Mouse (Mus musculus): Measurements from ENCODE around the gene Ada.
A peak's percentile ranks its signal among the peaks of the same experiment; 100 is the strongest.

The Ada gene

DNA sequence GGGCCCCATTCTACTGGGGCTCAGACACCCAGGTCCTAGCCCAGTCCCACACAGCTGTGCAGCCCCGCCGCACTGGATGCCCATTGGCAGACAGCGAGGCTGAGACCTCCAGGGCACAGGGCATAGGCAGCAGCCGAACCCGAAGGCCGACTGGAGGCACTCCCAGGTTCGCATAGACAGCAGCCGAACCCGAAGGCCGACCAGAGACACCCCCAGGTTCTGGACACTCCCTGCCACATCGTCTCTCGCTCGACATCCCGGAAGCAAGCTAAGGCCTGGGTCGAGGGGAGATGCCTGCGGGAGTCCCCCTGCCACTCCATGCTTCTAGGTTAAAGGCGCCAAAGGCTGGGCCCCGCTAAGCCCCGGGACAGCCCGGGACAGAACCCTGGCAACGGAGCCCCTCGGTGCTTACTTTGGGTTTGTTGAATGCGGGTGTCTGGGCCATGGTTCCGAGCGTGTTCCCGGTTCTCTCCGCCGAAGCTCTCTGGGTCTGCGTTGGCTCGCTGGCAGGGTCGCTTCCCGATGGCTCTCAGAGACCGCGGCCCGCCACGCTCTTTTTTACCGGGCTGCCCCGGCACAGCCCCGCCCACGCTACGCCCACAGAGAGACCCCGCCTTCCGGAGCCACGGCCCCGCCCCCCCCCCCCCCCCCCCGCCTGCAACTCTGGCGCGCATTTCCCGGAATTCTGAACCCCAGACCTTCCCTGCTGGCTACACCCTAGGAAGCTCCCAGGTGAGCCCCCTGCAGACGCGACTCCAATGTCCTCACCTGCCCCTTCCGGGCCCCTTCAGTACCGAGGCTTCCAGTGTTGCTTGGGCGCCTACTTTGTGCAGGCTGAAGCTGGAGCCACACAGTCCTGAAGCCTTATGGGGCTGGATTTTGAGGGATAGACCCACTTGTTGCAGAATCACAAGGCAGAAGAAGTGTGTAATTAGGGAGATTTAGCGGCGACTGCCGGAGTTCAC, at the start of gene Ada:
Ada (minus strand) TSS at position 593 of the 965 bp plus-strand sequence.
- DNase-seq (ENCODE audit: low spot score): no peak

DNA sequence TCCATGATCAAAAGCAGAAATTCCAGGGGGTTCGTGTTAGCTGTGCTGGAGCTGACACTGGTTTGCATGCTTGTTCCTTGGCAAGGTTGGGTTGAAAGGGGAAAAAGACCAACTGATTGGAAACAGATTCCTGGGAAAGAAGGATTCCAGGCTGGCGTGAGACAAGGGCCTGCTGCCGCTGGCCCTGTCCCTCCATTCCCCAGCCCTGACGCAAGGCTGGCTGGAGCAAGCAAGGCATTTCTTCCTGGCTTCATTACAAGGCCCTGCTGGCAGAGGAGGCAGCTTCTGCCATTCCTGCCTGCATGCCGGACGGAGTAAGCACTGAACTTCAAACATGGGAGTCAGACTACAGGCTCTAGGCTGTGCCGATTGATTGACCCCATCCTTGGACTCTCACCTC, 48.4 kb upstream of the Ada start:
- peak; percentile 35 for DNase-seq (ENCODE audit: low spot score)

DNA sequence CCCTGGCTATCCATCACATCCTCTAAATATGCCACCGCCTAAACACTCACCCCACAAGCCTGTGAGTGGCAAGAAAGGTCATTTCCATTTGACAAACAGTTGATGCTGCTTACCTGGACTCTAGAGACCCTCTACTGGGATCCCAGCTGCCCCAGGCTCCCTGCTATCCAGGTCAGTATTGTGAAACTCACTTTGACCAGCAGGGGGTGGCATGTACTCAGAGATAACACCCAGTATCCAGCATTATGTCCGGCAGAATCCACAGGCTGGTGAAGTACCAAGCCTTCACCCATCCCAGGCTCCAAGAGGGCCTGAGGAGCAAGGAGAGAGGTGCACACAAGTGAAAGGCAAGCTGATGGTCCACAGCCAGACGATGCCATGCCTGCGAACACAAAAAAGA, 38.4 kb upstream of the Ada start:
- DNase-seq (ENCODE audit: low spot score): peak; percentile 37

DNA sequence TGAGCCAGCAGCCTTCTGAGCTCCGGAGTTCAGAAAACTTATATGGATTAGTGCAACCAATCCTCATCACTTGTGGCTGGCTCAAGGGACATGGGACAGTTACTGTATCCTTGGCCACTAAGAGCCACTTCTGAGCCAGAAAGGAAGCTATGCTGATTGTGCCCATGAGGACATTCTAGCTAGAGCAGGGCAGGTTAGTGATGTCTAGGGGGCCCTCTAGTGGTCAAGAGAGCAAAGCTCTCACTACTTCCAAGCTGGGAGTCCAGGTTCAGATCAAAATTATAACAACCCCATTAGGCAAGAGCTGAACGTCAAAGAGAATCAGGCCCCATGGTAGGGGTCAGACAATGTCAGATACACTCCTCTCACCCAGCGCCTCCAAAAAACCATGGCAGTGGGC, 37.7 kb upstream of the Ada start:
- DNase-seq (ENCODE audit: low spot score): no peak

DNA sequence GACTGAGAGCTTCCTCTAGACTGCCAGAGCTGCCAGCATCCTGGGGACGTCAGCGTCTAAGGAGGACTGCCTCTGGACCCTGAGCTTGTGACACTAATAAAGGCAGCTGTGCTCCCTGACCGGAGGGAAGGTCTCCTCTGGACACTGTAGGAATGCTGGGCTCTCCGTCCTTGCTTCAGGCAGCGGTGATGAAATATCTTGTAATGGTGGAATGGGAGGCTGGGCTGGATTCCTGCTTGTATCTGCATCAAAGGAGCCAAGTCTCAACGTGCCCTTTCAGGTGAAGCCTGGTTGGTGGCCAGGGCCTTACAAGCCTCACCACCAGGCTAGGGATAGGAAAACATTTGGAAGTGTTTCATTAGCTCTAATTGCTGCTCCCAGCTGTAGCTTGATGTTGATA, 37.0 kb upstream of the Ada start:
- no peak for DNase-seq (ENCODE audit: low spot score)

DNA sequence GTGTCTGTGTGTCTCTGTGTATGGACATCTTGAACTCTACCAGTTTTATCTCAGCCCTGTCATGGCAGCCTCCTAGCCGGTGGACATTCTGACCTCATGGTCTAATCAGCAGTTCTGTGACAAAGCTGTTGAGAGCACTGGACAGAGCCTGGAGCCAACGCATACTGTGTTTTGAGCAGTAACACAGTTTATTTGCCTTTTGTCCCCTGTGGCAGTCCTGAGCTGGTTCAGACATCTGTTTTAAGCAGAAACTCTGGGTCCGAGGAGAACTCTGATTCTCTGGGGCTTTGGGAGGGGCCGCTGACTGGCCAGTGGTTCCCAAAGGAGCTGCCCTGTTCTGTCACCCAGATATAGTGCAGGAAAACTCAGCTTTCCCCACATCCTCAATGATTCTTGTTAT, 33.9 kb upstream of the Ada start:
- no peak for DNase-seq (ENCODE audit: low spot score)

DNA sequence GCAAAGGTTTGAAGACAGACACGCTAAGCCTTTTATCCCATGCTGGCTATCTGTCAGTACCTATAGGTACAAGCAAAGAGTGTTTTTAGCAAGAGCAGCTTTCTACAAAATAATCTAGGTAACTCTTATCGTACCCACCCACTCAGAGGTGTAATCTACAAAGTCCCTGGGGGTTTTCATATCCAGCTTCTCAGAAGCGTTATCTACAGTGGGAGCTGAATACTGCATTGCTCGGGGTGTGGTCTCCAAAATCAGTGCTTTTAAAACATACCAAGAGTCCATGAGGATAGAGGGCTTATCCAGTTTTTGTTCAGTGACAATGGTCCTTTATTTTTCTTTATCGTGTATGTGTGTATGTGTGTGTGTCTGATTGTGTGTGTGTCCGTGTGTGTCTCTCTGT, 33.3 kb upstream of the Ada start:
- no peak for DNase-seq (ENCODE audit: low spot score)

DNA sequence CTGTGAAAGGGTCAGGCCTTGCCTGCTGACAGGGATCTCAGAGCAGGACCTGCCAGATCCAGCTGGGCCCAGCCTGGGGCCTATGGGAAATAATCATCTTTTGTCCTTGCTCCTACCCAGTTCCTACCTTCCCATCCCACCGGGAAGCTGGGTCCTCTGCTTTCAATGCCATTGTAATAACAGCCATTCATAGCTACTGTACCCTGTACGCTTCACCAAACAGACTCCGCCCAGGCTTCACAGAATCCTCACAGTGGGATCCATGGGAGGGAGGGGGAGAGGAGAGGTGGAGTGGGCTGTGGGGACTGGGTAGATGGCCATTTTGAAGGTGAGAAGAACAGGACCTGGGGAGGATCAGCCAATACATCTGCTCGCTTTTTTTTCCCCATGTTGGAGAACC, 28.9 kb upstream of the Ada start:
- DNase-seq (ENCODE audit: low spot score): no peak

DNA sequence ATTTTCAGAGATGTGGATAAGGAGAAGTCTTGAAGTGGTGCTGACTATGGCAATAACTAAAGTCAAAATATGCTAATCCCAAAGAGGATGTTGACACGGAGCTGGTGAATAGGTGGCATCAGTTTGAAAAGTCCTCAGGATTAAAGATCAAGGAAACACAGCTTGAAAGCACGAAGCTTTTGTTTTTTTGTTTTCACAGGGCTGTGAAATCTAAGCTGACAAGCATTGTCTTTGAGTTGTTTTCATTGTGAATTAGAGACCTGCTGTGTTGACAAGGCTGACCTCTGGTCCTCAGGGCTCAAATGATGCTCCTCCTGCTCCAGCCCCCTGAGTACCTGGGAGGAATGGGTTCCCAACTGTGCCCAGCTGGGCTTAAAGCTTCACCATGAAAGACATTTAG, 27.0 kb upstream of the Ada start:
- no peak for DNase-seq (ENCODE audit: low spot score)

DNA sequence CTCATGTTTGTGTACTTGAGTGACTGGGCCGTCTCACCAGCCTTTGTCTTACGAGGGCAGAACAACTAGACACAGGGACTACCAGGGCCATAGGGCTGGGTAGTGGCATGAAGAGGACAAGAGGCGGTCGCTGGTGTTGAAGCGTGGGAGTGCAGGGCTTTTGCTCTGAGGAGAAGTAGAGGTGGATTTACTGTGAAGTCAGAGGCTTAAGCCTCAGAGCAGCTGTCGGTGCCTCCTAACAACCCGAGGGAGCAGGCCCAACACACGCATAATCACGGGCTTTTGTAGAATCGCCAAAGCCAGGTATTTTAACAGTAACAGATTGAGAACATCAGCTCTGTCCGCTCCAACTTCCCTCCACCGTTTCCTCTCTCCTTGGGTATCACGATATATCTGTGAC, 26.6 kb upstream of the Ada start:
- DNase-seq (ENCODE audit: low spot score): no peak

DNA sequence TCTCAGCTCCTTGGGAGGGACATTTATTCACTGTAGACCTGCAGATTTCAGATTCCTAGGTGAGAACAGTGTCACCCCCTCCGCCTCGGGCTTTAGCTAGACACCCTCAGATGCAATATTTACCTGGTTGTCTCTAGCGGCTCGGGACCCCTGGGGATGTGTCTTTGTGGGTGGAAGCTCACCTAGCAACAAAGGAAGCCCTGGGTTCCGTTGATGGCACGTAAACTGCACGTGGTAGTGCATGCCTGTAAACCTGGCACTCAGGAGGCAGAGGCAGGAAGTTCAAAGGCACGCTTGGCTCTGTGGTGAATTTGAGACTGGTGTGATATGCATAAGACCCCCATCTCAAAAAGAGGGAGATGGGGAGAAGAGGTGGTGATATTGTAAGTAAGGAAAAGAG, 20.7 kb upstream of the Ada start:
- DNase-seq (ENCODE audit: low spot score): no peak

DNA sequence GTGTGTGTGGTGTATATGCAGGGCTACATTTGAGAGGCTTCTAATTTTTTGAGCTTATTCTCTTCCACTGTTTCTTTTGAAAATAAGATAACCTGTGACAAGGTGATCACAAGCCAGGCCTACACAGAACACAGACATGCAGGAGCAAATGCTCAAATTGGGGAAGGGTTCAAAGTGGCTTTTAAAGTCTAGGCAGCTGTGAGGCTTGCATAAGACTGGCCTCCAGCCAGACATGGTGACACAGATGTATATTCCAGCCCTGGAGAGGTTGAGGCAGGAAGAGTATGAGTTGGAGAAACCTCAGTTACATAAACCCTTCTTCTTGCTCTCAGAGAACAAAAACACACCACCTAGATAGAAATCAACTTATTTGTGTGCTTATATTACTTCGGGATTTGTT, 16.9 kb upstream of the Ada start:
- no peak for DNase-seq (ENCODE audit: low spot score)

DNA sequence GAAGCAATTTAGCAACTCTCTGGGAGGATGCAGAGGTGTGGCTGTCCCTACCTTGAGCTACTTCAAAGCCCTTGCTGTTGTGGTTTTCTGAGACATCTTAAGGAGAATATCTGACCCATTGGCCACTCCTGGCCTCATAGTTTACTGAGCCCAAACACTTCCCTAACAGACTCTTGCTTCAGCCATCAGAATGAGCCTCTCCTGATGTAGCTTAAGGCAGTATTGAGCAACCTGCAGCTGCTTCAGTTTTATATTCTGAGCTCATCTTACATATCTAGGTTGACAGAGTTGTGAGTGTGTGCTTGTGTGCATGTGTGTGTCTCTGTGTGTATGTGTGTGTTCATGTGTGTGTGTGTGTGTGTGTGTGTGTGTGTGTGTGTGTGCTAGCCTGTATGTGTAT, 16.2 kb upstream of the Ada start:
- no peak for DNase-seq (ENCODE audit: low spot score)

DNA sequence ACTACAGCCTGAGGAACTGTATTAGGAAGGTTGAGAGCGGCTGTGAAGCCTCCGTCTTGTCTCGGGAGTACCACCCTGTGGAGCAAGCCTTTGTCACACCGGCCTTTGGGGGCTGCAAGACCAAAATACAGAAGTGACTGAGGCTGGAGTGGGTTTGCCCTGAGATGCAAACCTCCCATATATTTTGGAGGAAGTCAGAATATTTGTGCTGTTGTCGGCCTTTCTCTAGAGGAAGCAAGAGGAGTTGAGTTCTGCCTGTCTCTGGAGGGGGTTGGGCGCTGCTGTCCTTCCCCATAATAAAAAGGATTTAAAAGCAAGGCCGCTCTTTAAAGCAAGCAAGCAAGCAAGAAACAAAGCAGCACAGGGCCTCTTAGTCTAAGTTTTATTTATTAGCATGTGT, 11.4 kb upstream of the Ada start:
- DNase-seq (ENCODE audit: low spot score): no peak

DNA sequence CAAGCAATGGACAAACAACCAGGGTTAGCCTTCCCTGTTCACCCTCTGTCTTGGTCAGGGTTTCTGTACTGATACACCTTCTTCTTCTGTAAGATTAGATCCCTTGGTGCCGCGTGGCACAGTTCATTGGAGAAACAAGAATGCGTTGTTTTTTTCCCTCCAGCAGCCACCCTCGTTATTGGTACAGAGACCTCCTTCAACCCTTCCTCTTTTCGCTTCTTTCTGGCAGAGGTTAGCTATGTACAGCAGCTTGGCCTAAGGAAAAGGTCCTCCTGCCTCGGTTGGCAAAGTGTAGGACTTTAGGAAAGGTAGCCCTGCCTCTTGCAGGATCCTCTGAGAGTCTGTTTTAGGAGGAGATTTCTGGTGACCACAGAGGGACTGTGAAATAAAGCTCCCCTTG, 10.6 kb upstream of the Ada start:
- DNase-seq (ENCODE audit: low spot score): no peak

DNA sequence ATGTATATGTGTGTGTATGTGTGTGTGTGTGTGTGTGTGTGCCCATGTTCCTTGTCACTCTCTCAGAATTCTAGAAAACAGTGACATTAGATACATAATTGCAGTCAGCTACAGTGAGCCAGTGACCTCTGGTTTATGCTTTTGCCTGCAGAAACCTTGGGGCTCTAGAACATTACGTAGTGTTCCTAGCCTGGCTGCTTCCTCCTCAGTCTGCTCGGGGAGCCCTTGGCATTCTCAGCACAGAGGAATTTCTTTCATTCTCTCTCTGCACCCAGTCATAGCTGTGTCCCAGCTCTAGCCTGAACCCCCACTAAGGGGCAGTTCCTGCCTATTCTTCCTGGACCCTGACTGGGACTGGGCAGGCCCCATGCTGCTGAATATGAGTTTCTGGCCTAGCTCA, 8.1 kb upstream of the Ada start:
- DNase-seq (ENCODE audit: low spot score): no peak

DNA sequence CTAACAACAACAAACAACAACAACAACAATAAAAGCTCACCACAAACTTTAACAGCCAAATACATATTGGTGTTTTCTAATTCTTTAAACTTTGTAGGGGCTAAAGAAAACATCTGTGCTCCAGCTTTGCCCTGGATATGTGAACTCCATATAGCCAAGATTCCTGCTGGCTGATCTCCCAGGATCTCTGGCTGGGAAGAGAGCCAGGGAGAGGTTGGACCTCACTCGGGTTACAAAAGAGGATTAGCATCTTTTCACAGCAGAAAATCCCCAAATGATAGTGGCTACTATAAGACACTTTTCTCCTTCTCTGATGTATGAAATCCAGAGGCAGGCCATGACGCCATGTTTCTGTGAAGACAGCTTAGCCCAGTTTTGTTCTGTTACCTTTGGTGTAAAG, 6.7 kb upstream of the Ada start:
- DNase-seq (ENCODE audit: low spot score): peak; percentile 30

DNA sequence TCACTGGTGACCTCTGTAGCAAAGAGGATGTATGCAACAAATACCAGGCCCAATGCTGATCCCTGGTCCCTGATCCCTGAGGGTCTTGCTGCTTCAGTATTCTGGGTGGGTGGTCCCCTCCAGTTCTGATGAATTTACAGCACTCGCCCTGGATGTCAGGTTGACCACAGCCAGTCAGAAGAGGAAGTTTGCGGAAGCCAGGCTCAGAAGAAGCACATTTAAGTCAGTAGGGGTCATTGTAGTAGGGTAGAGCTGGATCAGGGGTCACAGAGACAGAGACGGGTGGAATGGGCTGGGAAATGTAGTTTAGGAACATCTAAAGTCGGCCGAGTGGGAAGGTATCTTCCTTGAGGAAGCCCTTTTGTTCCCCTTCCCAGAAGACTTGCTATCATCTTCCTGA, 4.2 kb upstream of the Ada start:
- no peak for DNase-seq (ENCODE audit: low spot score)

DNA sequence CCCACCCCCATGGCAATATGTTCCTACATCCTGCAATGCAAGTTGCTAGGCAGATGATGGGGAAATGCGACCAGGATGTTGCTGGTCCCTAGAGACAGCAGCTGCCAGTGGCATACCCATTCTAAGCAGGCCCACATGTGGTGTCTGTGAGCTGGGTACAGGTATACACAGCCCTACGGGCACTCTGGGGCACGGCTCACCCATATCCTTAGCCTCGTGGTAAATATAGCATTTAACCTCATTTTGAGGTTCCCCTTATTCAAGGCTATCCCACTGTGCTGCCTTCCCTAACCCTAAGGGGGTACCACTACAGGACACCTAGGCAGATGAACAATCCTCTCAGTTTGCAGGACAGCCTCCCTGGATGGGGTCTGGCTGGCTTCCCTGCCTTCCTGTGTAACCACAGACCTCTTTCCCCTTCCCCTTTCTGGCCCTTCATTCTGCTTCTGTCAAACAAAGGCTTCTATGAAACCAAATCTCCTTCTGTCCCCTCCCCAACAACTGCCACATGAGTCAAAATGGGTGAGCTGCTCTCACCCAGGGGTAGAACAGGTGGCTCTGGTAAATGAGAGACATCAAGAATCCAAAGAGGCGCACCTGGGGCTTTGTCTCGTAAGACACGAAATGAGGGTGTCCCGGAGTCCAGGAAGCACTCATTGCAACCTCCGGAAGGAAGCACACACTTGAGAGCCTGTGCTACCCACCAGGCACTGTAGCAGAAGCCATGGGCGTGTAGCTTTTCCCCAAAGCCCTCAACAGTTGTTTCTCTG, 5.1 kb downstream of the Ada start:
- DNase-seq (ENCODE audit: low spot score): no peak

DNA sequence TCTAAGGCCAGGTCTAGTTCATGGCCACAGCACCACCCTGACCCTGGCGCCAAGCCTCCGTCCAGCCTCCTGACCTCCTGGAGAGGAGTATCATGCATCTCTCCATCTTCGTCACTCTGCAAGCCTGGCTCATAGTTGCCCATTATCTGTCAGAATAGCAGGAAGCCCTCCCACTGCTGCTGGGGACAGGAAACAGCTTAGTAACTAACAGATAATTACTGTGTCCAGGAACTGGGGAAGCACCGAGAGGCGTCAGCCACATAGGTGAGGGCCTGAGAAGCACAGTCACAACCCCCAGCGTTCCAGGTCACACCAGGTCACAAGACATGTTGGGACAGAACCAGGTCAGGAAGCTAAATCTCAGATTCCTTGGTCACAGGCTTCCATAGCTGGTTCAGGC, 6.7 kb downstream of the Ada start:
- DNase-seq (ENCODE audit: low spot score): no peak

DNA sequence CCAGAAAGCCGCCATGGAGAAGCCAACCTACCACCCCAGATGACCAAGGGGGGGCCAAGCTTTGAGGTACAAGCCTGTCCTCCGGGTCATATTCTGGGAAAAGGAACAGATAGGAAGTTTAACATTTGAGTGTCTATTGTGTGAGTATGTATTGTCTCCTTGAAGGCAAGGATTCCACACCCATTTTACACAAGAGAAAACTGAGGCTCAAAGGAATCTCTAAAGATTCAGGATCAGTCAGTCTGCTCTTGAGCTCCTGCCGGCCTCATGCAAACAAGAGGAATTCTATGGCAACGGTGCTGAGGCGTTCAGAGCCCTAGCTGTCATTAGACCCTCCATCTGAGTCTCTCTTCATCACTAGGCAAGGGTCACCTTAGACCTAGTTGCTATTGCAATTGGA, 7.4 kb downstream of the Ada start:
- no peak for DNase-seq (ENCODE audit: low spot score)

DNA sequence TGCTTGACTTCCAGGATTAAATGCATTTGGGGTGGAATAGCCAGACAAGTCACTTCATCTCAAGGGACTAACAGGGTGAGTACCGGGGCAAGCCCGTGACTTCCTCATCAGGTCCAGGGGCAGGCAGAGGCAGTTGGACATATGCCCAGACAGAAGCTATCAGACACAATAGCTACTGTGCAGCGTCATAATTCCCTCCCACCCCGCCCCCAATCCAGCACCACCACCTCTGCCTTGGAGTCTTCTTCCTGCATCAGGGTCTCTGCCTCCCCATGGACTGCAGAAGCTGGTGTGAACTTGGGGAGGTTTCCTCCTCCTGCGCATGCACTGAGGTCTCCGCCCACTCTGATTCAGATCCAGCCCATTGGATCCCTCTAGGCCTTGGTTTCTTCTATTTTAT, 14.1 kb downstream of the Ada start:
- DNase-seq (ENCODE audit: low spot score): no peak

DNA sequence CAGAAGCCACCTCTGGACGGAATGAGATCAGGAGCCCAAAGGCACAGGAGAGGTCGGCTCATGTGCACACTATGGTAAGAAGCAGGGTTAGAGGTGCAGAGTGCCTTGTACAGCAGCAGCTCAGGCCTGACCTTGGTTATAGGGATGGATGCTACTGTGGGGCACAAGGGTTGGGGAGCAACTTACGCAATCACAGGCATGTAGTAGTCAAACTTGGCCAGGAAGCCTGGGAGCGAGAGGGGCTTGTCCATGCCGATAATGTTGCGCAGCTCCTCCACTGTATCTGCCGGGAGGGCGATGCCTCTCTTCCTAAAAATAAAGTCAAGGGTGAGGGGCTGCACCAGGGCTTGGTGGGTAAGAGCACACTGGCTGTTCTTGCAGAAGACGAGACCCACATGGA, 14.9 kb downstream of the Ada start:
- DNase-seq (ENCODE audit: low spot score): no peak

DNA sequence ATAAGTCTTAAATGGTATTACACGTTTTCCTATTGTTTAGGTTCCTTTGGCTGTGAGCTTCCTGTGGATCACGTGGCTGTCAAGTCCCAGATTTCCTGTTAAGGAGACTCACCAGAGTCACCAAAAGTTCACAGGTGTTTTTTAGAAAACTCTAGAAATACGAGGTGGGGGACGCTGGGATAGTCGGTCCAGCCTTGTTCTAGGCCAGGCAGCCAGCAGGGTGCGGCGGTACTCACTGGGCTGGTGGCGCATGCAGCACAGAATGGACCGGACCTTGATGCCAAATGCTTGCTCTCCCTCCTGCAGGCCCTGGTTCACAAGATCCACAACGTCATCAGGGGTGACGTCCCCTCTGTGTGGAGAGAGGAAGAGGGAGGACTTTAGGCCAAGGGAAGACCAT, 18.0 kb downstream of the Ada start:
- DNase-seq (ENCODE audit: low spot score): no peak

All from ovary, adult 18-20 months (tissue).